Mouse (Mus musculus) neural tube, embryonic 11.5 days (tissue): ENCODE results near the gene Rnls. TPM values are rescaled to one million over a fixed set of nuclear protein-coding genes. Genes with fewer than 3 reads are reported as not detected.

ENCODE experiments used
- ATAC-seq: fragments of 200-750 bp; cut with Nextera tagmentation; 2 replicates; pipeline ENCODE4 v1.8.0; 2017; ENCODE audit warnings: moderate number of reproducible peaks, mild to moderate bottlenecking, moderate TSS enrichment, moderate library complexity; ENCODE audit not compliant: insufficient read depth, low FRiP score, low TSS enrichment
- DNase-seq: peaks from one replicate; pipeline ENCODE4 v3.0.0-alpha.2; 2015; ENCODE audit warnings: low spot score
- H3K27ac ChIP-seq: fragments of 300-500 bp; sonication (generic); 2 replicates; pipeline ENCODE4 v1.5.1; 2014; ENCODE audit warnings: low read depth, mild to moderate bottlenecking, low read length
- H3K27me3 ChIP-seq: fragments of 300-500 bp; sonication (generic); 2 replicates; pipeline ENCODE4 v1.6.1; 2014; ENCODE audit warnings: mild to moderate bottlenecking, low read length, mixed read lengths; ENCODE audit not compliant: control insufficient read depth, insufficient read depth
- H3K36me3 ChIP-seq: fragments of 300-500 bp; sonication (generic); 2 replicates; pipeline ENCODE4 v1.6.1; 2014; ENCODE audit warnings: mild to moderate bottlenecking, low read length, moderate library complexity, mixed read lengths; ENCODE audit not compliant: control insufficient read depth, insufficient read depth
- H3K4me1 ChIP-seq: fragments of 300-500 bp; sonication (generic); 2 replicates; pipeline ENCODE4 v1.6.1; 2014; ENCODE audit warnings: low read length, mixed read lengths; ENCODE audit not compliant: control insufficient read depth, insufficient read depth
- H3K4me2 ChIP-seq: fragments of 300-500 bp; sonication (generic); 2 replicates; pipeline ENCODE4 v1.6.1; 2014; ENCODE audit warnings: low read depth, mild to moderate bottlenecking, moderate library complexity
- H3K4me3 ChIP-seq: fragments of 300-500 bp; sonication (generic); 2 replicates; pipeline ENCODE4 v1.5.1; 2014; ENCODE audit warnings: low read depth, low read length
- H3K9ac ChIP-seq: fragments of 300-500 bp; sonication (generic); 2 replicates; pipeline ENCODE4 v1.6.1; 2014; ENCODE audit warnings: mild to moderate bottlenecking, low read length
- H3K9me3 ChIP-seq: fragments of 300-500 bp; sonication (generic); 2 replicates; pipeline ENCODE4 v1.6.1; 2016; ENCODE audit warnings: low read length; ENCODE audit not compliant: control insufficient read depth
- WGBS: fragments of 180-500 bp; shearing (Covaris S2); extraction: QIAGEN DNeasy Blood & Tissue Kit; methylation state at CpG from one replicate; pipeline ENCODE4 v1.1.7; 2014; 5-methylcytosine and 5-hydroxymethylcytosine counted together
- polyA plus RNA-seq: library from polyadenylated mRNA; unstranded; fragments of >200 nt; fragmentation: Nextera tagmentation; extraction: Ambion mirVana; gene quantifications from 2 replicates; pipeline ENCODE4 v1.2.1, GENCODE M21; 2014

Gene Rnls
- polyA plus RNA-seq, 1 experiment from 2014 or later, result 8.2 TPM

GRCm38 (mm10) chr19:33100598-33100997, 291.5 kb downstream of the Rnls start:
- no peak for ATAC-seq
- Histone ChIP-seq H3K4me1 (no peaks in the 10 kb centered on the region; the same call in 1 of the 2 replicates), H3K9ac (no peak overlapping the region), H3K4me2 (no peak overlapping the region), H3K9me3 (no peaks in the 10 kb centered on the region), H3K36me3 (no peaks in the 10 kb centered on the region), H3K27ac (no peak overlapping the region), H3K27me3 (no peaks in the 10 kb centered on the region), H3K4me3 (no peak overlapping the region)
- 73% methylated on average over 3 of the region's 3 CpGs for WGBS
- no peak for DNase-seq

GRCm38 (mm10) chr19:33100031-33100430, 292.1 kb downstream of the Rnls start:
- Histone ChIP-seq H3K4me2 (no peak overlapping the region), H3K27ac (no peak overlapping the region), H3K4me1 (no peaks in the 10 kb centered on the region; the same call in 1 of the 2 replicates), H3K4me3 (no peak overlapping the region), H3K36me3 (no peaks in the 10 kb centered on the region), H3K9ac (no peak overlapping the region), H3K9me3 (no peaks in the 10 kb centered on the region), H3K27me3 (no peaks in the 10 kb centered on the region)
- WGBS, result 57% methylated on average over 4 of the region's 4 CpGs
- peak; percentile 22 for DNase-seq
- 0 out of 2 replicates have a peak, but pooled peaks have one; percentile 13 for ATAC-seq

- H3K4me1 ChIP-seq, result no peaks in the 10 kb centered on the region; the same call in 1 of the 2 replicates
- ATAC-seq (no peak), DNase-seq (no peak)
- no peak overlapping the region for H3K27ac ChIP-seq
- no peaks in the 10 kb centered on the region for H3K27me3 ChIP-seq
- H3K36me3 ChIP-seq, result no peaks in the 10 kb centered on the region
- H3K4me2 ChIP-seq, result no peak overlapping the region
- H3K4me3 ChIP-seq, result no peak overlapping the region
- no peak overlapping the region for H3K9ac ChIP-seq
- no peaks in the 10 kb centered on the region for H3K9me3 ChIP-seq
- WGBS, result 72% methylated on average over 9 of the region's 9 CpGs
Measured at GRCm38 (mm10) chr19:33099201-33099788, 292.8 kb downstream of the Rnls start.

GRCm38 (mm10) chr19:33097691-33098090, 294.4 kb downstream of the Rnls start:
- Histone ChIP-seq H3K9me3 (no peaks in the 10 kb centered on the region), H3K4me3 (no peak overlapping the region), H3K9ac (no peak overlapping the region), H3K4me2 (no peak overlapping the region), H3K4me1 (no peaks in the 10 kb centered on the region; the same call in 1 of the 2 replicates), H3K27me3 (no peaks in the 10 kb centered on the region), H3K27ac (no peak overlapping the region), H3K36me3 (no peaks in the 10 kb centered on the region)
- ATAC-seq (no peak), DNase-seq (no peak)
- WGBS, result 64% methylated on average over 3 of the region's 3 CpGs

GRCm38 (mm10) chr19:33096581-33096980, 295.5 kb downstream of the Rnls start:
- 91% methylated on average over 5 of the region's 5 CpGs for whole genome bisulfite sequencing
- Histone ChIP-seq H3K27ac (no peak overlapping the region), H3K27me3 (no peaks in the 10 kb centered on the region), H3K4me2 (no peak overlapping the region), H3K4me1 (no peaks in the 10 kb centered on the region; the same call in 1 of the 2 replicates), H3K36me3 (no peaks in the 10 kb centered on the region), H3K4me3 (no peak overlapping the region), H3K9me3 (no peaks in the 10 kb centered on the region), H3K9ac (no peak overlapping the region)
- no peak for DNase-seq
- ATAC-seq, result no peak

GRCm38 (mm10) chr19:33092575-33092974, 299.5 kb downstream of the Rnls start:
- no peak overlapping the region for H3K4me3 ChIP-seq
- no peak overlapping the region for H3K9ac ChIP-seq
- no peak overlapping the region for H3K27ac ChIP-seq
- ATAC-seq (no peak), DNase-seq (no peak)
- no peak overlapping the region for H3K4me2 ChIP-seq
- H3K4me1 ChIP-seq, result no peaks in the 10 kb centered on the region
- no peaks in the 10 kb centered on the region for H3K36me3 ChIP-seq
- no peaks in the 10 kb centered on the region for H3K9me3 ChIP-seq
- no peaks in the 10 kb centered on the region for H3K27me3 ChIP-seq

GRCm38 (mm10) chr19:33091324-33091723, 300.8 kb downstream of the Rnls start:
- H3K27ac ChIP-seq, result no peak overlapping the region
- H3K4me2 ChIP-seq, result no peak overlapping the region
- 55% methylated on average over 3 of the region's 3 CpGs for WGBS
- no peak for ATAC-seq
- no peaks in the 10 kb centered on the region for H3K27me3 ChIP-seq
- no peak overlapping the region for H3K4me3 ChIP-seq
- DNase-seq, result no peak
- H3K9me3 ChIP-seq, result no peaks in the 10 kb centered on the region
- H3K9ac ChIP-seq, result no peak overlapping the region
- no peaks in the 10 kb centered on the region for H3K36me3 ChIP-seq
- H3K4me1 ChIP-seq, result no peaks in the 10 kb centered on the region

GRCm38 (mm10) chr19:33088868-33089267, 303.2 kb downstream of the Rnls start:
- no peak for ATAC-seq
- H3K27me3 ChIP-seq, result no peaks in the 10 kb centered on the region
- WGBS, result 88% methylated on average over 2 of the region's 2 CpGs
- H3K9ac ChIP-seq, result no peak overlapping the region
- H3K4me3 ChIP-seq, result no peak overlapping the region
- H3K36me3 ChIP-seq, result no peaks in the 10 kb centered on the region
- no peaks in the 10 kb centered on the region for H3K9me3 ChIP-seq
- H3K4me1 ChIP-seq, result no peaks in the 10 kb centered on the region
- H3K27ac ChIP-seq, result no peak overlapping the region
- DNase-seq, result no peak
- H3K4me2 ChIP-seq, result no peak overlapping the region

GRCm38 (mm10) chr19:33087961-33088360, 304.1 kb downstream of the Rnls start:
- Histone ChIP-seq H3K9ac (no peak overlapping the region), H3K4me3 (no peak overlapping the region), H3K4me2 (no peak overlapping the region), H3K4me1 (no peaks in the 10 kb centered on the region), H3K27me3 (no peaks in the 10 kb centered on the region), H3K36me3 (no peaks in the 10 kb centered on the region), H3K9me3 (no peaks in the 10 kb centered on the region), H3K27ac (no peak overlapping the region)
- DNase-seq, result no peak
- no peak for ATAC-seq
- 76% methylated on average over 4 of the region's 4 CpGs for WGBS
